Mouse (Mus musculus): Measurements from ENCODE around the gene Cpsf7. TPM values are rescaled to one million over a fixed set of nuclear protein-coding genes. Genes with fewer than 3 reads are reported as not detected.
A peak's percentile ranks its signal among the peaks of the same experiment; 100 is the strongest.
"Not testable (repeated sequence)": the region's sequence is repeated elsewhere in the genome, so short reads cannot be mapped to it uniquely, and the experiment has no call there.

The Cpsf7 gene
- total RNA-seq, 2 experiments from 2014 or later, result 15.7 to 19.1 TPM

GRCm38 (mm10) chr19:10557837-10558375, 32.8 kb downstream of the Cpsf7 start:
- DNase-seq, result not testable (repeated sequence)
- intact Hi-C loops (cut with DNase I), result loop anchor here (5.0 kb wide), 1 partner anchor 44 kb away; no protein-coding TSS in a partner anchor

DNA sequence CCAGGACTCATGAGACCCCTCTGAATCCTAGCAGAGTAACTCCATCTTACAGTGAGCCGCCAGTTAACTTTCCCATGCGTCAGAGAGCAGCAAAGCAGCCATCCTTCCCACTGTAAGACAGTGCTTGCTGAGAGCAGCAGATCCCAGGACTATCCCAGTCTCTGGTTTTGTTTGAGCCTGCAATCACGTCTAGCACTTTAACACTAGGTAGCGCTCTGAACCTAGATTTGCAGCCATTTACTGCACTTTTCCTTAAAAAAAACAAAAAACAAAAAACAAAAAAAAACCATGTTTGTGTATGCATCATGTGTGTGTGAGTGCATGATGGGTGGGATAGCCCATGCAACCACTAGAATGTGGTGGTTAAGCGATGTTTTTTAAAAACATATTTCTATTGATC, 35.0 kb downstream of the Cpsf7 start:
- DNase-seq, result no peak
- intact Hi-C loops (cut with DNase I), result no loop called here

DNA sequence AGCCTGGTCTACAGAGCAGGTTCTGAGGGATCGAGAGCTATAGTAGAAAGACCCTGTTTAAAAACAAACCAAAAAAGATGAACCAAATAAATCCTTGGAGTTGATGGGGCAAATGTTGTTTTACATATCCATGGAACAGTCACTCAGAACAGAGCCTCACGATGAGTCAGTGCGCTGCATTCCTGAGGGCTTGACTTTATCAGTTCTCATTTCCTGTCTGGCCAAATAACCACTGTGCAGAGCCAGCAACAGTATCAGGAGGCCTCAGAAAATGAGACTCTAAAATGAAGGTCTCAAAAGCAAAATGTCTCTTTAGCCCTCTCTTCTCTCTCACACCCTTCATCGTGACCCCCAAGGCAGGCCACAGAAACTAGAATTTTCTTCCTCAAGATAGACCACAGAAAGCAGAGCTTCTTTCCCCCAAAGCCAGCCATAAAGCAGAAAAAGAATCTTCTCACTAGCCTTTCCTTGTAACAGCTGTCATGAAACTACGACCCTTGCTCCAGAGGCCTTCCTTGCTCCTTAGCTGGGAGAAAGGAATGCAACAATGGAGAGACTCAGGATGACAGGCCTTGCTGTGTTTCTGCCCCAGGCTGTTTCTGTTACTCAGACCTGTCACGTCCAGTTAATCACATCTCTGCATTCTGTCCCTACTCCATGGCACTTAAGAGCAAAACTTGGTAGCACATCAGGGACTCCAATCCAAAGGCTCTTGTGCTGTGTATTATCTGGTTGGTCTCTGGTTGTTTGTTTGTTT, 36.7 kb downstream of the Cpsf7 start:
- intact Hi-C loops (cut with DNase I), result no loop called here
- DNase-seq, result no peak

GRCm38 (mm10) chr19:10562351-10562750, 37.3 kb downstream of the Cpsf7 start:
- intact Hi-C loops (cut with DNase I), result no loop called here
- no peak for DNase-seq

DNA sequence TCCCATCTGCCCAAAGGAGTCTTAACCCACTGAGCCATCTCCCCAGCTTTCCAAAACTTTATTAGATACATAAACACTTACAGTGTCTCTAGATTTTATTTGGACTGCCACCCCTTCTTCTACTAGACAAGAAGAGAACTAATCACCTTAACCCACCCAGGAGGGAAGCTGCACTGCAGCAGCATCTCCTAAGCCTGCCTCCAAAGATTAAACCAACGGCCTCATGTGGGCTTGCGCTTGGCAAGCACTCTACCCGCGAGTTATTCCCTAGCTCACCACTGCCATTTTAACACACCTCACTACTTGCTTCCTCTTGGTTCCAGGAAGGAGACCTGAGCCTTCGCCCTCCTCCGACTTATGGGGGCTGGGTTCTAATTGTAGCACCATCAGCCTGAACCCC, 39.2 kb downstream of the Cpsf7 start:
- DNase-seq, result no peak
- intact Hi-C loops (cut with DNase I), result no loop called here

DNA sequence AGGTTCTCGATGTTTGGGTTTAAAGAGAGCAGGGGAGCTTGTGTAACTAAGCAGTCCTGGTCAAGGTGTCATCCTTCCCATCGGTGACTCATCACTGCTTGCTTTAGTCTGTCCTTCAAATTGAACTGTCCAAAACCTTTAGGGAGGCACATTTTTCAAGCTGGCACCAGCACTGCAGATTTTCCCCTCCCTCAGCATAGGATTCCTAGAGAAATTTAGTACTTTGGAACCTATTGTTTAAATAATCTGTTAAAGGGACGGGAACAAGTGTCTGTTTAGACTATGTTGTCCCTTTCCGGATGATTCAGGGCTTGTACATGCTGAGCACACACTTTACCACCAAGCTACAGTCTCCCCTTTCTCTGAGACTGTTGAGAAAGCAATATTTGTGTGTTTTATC, 40.2 kb downstream of the Cpsf7 start:
- intact Hi-C loops (cut with DNase I), result no loop called here
- no peak for DNase-seq

DNA sequence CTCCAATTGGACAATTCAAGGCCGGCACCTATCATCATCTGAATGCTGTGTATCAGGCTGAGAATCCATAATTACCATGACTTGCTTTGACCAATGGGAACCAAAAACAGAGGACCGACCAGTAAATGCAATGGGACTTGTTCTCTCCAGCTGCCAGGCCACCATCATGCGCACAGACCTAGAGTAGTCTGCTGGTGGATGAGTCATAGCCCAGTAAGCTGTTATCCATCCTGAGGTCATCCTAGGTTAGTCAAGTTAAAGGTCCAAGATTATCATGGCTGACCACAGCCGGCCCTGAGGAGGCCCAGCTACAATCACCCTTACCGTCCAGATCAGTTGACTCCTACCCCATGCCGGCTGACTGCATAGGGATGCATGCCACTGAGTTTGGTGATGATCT, 44.6 kb downstream of the Cpsf7 start:
- DNase-seq, result no peak
- intact Hi-C loops (cut with DNase I), result no loop called here

DNA sequence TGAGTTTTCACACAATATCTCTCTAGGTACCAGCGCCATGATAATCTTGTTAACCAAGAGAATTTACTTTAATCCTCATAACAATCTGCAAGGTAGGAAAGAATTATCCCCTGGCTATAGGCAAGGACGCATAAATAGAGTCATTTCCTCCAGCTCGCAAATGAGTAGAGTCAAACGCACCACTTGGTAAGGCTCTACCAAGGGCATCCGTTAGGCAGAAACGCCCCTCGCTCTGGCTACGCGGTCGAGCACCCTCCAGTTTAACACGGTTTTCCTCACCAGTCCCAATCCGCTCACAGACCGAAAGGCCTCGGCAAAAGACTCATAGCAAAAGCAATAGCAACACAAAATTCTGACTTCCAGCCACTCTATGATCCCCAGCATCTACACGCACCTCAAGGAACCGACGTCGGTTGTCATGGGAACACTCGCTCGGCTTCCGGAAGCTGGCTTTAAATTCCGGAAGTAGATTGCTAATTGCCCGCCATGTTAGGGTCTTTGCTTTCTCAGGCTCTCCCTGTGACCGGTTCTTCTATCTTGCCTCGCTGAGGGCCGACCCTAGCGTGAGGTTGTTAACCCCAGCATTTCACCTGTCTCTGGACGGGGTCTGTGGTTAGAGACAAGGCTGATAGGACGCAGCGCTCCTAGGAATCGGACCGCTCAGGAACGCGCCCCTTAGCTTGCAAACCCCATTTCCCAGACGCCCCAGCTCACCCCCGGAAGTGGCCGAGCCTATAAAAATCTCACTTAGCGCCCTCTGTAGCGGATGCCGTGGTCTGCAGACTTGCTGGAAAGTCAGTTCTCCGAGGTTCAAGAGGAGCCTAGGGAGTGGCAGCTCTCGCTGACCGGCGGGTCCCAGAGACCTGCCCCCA, 51.9 kb downstream of the Cpsf7 start, which contains the start of the genes Cyb561a3 and Tmem138:
TSS of gene Cyb561a3 (plus strand) at position 483 of the 872 bp plus-strand sequence.
TSS of gene Tmem138 (minus strand) at position 673 of the 872 bp plus-strand sequence.
- DNase-seq, result peak; percentile 89 to 92
- intact Hi-C loops (cut with DNase I), result no loop called here

- intact Hi-C loops (cut with DNase I), result no loop called here
- DNase-seq, result no peak
These were observed 55.0 kb downstream of the Cpsf7 start for GRCm38 (mm10) chr19:10580102-10580501.

DNA sequence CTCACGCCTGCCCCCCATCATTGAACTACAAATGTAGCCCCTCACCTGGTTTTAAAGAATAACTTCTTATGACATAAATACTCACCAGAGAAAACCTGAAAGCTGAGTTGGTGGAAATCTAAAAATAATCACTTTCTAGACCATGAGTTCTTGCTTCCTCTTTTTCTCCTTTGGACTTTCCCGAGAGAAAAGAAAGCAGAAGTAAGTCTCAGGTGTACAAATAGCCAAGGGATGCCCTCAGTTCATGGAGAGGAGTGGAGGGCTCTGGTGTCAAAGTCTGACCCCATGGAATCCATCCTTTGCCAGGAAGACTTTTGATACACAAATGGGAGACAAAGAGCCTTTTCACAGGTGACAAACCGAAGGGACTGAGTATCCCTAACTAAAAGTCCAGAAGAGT, 55.7 kb downstream of the Cpsf7 start:
- intact Hi-C loops (cut with DNase I), result no loop called here
- no peak for DNase-seq

- intact Hi-C loops (cut with DNase I), result no loop called here
- no peak for DNase-seq
These were observed 56.9 kb downstream of the Cpsf7 start for GRCm38 (mm10) chr19:10581984-10582383.

GRCm38 (mm10) chr19:10583550-10584146, 58.6 kb downstream of the Cpsf7 start:
- DNase-seq, result no peak
- intact Hi-C loops (cut with DNase I), result no loop called here

DNA sequence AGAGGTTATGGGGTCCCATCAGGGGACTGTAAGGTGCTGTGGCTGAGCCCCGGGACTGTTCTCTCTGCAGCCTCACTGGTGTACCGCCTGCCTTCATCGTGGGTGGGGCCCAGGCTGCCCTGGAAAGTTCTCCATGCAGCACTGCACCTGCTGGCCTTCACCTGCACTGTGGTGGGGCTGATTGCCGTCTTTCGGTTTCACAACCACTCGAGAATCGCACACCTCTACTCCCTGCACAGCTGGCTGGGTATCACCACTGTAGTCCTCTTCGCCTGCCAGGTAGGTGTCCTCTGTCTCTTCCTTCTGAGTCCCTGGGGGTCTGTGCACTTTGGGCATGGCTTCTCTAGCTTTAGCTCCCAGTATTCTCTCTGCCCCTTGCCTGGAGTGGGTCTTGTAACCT, 60.0 kb downstream of the Cpsf7 start:
- DNase-seq, result no peak
- intact Hi-C loops (cut with DNase I), result no loop called here

DNA sequence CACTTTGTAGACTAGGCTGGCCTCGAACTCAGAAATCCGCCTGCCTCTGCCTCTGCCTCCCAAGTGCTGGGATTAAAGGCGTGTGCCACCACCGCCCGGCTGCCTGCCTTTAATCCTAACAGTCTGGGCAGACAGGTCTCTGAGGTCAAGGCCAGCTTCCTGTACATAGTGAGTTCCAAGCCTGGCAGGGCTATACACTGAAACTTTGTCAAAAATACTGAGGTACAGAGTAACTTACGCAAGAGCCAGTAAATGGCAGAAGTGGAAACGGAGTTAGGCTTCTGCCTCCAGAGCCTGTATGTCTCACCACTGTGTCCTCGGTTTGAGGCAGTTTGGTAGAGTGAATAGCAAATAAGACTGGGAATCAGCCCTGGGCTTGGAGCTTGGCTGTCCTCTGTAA, 62.2 kb downstream of the Cpsf7 start:
- no peak for DNase-seq
- intact Hi-C loops (cut with DNase I), result no loop called here

- intact Hi-C loops (cut with DNase I), result no loop called here
- DNase-seq, result no peak
These were observed 64.2 kb downstream of the Cpsf7 start for GRCm38 (mm10) chr19:10589127-10589857.

DNA sequence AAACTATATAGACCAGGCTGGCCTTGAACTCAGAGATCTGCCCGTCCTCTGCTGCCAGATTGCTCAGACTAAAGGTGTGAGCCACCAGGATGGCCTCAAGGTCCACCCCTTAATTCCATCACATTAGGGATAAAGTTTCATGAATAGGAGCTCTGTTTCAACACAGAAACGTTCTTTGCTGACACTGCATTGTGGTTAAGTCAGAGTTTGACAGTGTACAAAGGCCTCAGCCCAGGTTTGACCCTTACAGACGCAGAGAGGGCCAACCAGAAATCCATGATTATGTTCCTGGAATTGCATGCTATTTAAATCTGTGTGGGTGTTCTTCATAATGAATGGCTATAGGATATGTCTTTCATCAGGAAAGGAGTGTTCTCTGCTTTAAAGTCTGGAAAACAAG, 65.2 kb downstream of the Cpsf7 start:
- intact Hi-C loops (cut with DNase I), result no loop called here
- no peak for DNase-seq

GRCm38 (mm10) chr19:10591659-10592377, 66.8 kb downstream of the Cpsf7 start:
- no peak for DNase-seq
- intact Hi-C loops (cut with DNase I), result no loop called here

All from gastrocnemius, postnatal 36 days (tissue).